Mouse (Mus musculus): ENCODE measurements around the gene Gnl2.

Gnl2 gene

GRCm38 (mm10) chr4:125015806-125016635, at the start of gene Gnl2:
Gnl2 (plus strand) TSS chr4:125016585.
- DNase-seq, result peak; percentile 62

GRCm38 (mm10) chr4:124968711-124969110, 47.7 kb upstream of the Gnl2 start:
- no peak for DNase-seq

- no peak for DNase-seq
Observed at GRCm38 (mm10) chr4:124969219-124969848, 47.1 kb upstream of the Gnl2 start.

DNA sequence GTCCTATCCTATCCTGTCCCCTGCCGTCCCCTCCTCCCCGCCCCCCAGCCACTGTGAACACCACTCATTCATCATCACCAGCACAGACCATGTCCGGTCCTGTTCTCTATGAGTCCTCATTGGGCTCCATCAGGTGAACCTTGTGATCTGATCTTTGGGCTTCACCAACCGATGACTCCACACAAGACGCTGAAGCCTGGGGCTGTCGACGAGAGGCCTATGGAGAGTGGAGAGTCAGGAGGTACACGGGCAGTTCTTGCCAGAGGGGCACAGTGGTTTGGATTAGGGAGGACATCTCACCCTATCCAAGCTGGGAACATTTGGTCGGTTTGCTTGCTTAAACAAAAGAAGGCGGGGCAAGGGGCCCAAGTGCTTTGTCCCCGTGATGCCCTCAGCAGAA, 46.2 kb upstream of the Gnl2 start:
- no peak for DNase-seq

DNA sequence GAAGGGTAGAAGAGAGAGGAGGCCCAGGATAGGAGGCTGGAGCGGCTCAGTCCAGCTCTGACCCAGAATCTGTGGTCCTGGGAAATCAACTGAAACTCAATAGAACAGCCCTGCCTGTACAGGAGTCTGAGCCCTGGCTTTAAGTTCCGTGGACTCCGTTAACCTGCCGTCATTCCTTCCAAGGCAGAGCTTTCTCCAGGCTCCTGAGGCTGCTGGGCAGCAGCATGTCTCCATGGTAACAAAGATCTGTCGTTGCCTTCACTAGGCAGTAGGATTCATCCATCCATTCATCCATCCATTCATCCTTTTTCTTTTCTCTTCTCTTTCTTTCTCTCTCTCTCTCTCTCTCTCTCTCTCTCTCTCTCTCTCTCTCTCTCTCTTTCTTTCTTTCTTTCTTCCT, 45.7 kb upstream of the Gnl2 start:
- DNase-seq, result no peak

DNA sequence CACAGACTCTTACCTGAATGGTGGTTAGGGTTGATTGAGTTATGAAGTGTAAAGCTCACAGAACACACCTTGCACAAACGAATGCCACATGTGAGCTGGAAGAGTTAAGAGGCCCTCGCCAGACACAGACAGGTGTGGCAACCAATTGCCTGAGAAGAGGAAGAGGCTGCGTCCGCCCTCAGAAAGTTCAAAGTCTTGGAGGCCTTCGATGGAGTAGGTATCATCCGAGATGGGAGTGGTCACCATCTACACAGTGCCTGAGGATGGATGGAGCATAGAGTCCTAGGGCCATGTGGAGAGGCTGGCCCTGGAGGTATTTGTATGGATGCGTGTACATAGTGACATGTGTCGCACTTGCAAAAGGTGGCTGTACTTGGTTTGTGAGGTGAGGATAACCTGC, 45.3 kb upstream of the Gnl2 start:
- no peak for DNase-seq

GRCm38 (mm10) chr4:124972316-124972715, 44.1 kb upstream of the Gnl2 start:
- DNase-seq, result no peak

DNA sequence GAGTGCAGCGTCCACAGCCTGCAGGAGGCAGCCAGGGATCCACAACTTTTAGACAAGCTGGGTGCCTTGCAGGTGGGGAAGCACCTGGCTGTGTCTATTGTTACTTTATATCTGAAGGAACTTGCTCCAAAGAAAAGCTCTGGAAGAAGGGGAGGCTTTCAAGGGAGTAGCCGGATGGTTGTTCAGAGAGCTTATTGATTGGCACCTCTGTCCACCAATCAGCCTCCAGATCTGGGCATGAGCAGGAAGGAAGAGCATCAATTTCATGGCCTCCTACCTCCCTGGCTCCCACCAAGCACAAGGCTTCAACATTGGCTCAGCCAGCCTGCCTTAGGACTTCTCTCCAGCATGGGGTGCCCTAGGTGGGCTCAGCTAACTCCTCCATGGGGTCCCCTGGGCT, 43.1 kb upstream of the Gnl2 start:
- no peak for DNase-seq

GRCm38 (mm10) chr4:124978201-124978600, 38.2 kb upstream of the Gnl2 start:
- DNase-seq, result peak; percentile 50

DNA sequence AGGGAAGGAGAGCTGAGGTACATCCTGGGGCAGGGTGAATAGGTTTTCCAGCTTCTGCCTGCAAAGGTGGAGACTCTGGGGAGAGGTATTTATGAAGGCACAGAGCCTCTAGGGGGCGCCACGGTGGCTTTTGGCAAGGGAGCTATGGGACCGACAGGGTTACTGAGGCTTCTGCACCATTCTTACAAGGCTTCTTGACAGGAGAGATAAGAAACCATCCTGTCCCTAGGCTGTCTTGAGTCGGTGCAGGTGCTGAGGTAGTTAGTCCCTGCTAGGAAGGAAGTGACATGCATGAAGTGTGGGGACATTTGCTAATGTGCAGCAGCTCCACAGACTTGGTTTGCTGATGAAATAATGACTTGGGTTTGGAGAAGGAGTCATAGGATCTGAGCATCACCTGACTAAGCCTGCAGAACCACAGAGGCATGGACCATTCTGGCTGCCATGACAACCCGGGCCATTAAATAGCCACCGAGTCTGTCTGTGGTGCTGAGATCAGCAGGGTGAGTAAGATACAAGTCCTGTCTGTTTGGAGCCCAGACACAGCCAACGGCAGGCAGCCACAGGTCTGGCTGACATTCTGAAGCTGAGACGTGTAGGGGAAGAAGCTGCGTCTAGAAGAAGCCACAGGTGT, 32.4 kb upstream of the Gnl2 start:
- DNase-seq, result peak; percentile 12

DNA sequence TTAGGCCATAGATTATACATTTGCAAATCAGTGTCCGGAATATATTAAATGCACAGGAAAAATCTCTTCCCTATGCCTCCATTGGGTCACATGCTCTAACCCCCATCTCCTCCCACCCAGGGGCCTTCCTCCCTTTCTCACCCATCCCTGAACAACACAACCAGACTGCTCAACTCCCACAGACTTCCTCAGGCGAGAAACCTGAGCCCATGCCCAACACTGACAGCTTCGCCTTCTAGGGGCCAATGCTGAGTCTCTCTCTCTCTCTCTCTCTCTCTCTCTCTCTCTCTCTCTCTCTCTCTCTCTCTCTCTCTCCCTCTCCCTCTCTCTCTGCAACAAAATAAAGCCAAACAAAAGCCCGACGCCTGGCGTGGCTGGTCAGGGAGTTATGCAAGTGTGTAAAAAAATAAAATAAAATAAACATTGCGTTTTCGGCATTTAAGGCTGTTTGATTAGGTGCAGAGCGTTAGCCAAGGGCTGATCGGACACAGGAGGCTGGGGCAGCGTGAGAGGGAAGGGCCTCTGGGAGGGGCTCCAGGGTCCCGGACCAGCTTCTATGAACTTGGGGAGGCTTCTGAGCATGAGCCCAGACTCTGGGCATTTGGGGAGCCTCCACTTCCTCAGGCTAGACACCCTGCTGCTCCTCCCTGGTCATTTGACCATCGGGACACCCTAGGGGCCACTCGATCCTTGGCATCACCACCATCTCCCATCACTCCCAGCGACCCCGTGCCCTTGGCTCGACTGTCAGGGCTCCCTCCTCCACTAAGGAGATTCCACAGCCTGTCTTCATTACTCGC, 31.3 kb upstream of the Gnl2 start:
- DNase-seq, result peak; percentile 20

DNA sequence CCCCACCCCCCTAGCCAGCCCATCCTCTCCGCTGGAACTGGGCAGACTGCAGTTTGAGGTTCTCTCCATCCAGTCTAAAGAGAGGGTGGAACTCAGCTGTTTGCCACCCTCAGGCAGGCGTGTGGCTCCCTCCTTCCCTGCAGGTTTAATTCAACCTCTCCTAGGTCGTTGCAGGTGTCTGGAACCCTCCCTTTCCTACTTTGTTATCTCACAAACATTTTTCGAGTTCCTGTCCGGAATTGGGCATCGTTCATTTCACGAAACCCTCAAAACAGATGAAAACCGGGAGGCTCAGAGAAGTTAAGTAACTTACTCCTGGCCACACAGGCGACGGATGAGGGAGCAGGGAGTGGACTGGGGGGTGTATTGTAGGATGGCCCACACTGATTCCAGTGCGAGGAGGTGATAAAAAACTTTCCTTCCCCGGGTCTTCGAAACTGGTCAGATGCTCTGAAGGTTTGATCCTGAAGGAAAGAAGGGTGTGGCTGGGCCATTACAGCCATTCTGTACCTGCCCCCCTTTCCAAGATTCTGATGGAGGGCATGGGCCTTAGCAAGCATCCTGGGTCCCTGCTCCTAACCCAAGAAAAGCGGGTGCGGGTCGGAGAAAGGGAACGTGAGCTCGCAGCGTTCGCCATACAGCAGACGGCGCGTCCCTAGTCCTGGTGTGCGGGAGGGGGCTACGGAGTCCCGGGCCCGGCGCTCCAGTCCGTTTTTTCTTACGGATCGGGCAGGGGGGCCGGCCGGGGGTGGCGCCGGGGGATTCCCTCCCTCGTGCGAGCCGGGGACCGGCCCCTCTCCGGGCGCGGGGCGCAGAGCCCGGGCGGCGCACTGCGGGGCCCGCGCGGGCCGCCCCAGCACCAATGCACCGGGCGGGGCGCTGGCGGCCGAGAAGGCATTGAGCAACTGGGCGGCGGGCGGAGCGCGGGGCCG, 30.4 kb upstream of the Gnl2 start, which contains the start of gene Rspo1:
TSS of gene Rspo1 (plus strand) at position 760 of the 932 bp plus-strand sequence.
- peak; percentile 20 for DNase-seq

- no peak for DNase-seq
Observed at GRCm38 (mm10) chr4:124986739-124987710, 29.4 kb upstream of the Gnl2 start.

DNA sequence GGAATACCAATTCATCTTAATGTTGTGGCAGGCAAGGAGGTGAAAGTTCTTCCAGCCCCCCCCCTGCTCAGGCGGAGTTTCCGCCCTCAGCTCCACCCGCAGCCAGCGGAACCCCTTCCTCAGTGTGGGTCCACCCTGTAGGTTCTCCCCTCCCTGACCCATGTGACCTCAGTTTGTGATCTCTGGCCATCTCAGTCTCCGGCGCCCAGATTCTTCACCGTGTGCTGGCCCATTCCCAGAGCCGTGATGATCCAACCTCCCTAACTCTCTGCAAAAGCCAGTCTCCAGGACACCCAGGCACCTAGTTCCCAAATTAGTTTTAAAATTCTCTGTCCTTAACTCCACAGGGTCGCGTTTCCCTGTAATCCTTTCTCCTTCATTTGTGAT, 28.7 kb upstream of the Gnl2 start:
- no peak for DNase-seq

DNA sequence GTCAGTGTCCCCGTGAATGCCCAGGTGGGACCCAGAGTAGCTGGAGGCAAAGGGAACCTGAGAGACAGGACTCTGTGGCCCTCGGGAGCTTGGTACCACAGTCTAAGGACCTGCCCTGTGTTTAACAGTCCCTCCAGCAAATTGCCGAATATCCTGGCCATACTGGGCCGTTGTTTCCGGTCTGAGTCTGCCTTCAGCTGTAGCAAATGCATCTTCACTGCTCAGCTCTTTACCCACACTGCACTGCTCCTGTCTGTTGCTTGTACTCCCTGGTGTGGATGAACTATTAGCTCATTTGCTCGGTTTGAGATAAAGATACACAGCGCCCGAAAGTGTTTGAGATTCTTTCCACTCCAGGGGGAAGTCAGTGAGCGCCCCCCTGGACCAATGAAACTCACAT, 28.0 kb upstream of the Gnl2 start:
- no peak for DNase-seq

DNA sequence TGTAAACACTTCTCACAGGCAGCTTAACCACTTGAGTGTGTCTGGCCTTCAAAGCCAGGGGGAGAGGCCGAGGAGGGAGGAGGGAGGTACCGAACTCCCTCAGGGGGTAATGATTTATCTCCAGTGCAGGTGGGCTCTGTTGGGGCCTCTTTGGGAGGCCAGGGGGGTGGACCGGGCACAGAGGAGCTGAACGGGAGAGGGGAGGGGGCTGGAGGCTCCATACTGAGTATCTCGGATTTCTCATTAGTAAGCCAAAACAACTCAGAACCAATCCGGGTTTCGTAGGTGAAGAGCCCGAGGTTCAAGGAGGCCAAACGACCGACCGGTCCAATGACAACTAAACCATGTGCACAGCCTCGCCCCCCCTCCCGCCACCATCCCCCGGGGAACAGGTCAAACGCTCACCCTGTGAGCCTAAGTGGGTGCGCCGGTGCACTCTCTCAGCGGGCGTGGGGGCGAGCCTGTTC, 26.6 kb upstream of the Gnl2 start:
- no peak for DNase-seq

GRCm38 (mm10) chr4:124990325-124990724, 26.1 kb upstream of the Gnl2 start:
- no peak for DNase-seq

GRCm38 (mm10) chr4:124997479-124998147, 18.8 kb upstream of the Gnl2 start:
- DNase-seq, result no peak

- DNase-seq, result no peak
Observed at GRCm38 (mm10) chr4:124999548-124999947, 16.8 kb upstream of the Gnl2 start.

DNA sequence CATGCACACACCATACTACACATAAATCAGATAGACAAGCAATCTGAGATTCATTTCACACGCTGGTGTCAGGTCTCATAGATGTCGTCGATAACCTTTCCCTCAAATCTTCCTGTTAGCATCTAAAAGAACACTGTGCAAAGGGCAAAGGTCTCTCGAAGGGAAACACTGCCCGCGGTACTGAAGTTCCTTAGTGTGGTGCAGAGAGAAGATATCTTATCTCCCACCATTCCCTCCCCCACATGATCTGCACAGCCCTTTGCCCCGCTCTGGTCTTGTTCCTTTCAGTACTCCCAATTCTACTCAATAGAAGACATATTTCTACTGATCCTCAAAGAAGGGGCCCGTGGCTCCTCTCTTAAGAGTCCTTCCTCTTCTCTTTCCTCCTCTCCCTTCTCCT, 13.4 kb upstream of the Gnl2 start:
- DNase-seq, result no peak
